Mouse (Mus musculus) heart, embryonic 11.5 days (tissue): ENCODE measurements around the gene Egfem1. TPM values are rescaled to one million over a fixed set of nuclear protein-coding genes. Genes with fewer than 3 reads are reported as not detected.

Source experiments
- ATAC-seq: fragments of 200-750 bp; cut with Nextera tagmentation; replicated peaks from 2 replicates; pipeline ENCODE4 v1.8.0; 2017; ENCODE audit warnings: moderate library complexity; ENCODE audit not compliant: insufficient number of reproducible peaks, low FRiP score, low TSS enrichment
- H3K27ac ChIP-seq: fragments of 300-500 bp; sonication (generic); 2 replicates; pipeline ENCODE4 v1.5.1; 2014; ENCODE audit warnings: mild to moderate bottlenecking, low read depth, low read length
- H3K27me3 ChIP-seq: fragments of 300-500 bp; sonication (generic); 2 replicates; pipeline ENCODE4 v1.6.1; 2014; ENCODE audit warnings: mild to moderate bottlenecking, low read length, mixed read lengths; ENCODE audit not compliant: control insufficient read depth, insufficient read depth
- H3K36me3 ChIP-seq: fragments of 300-500 bp; sonication (generic); 2 replicates; pipeline ENCODE4 v1.6.1; 2014; ENCODE audit warnings: mild to moderate bottlenecking, low read length, moderate library complexity, mixed read lengths; ENCODE audit not compliant: control insufficient read depth, insufficient read depth
- H3K4me1 ChIP-seq: fragments of 300-500 bp; sonication (generic); 2 replicates; pipeline ENCODE4 v1.6.1; 2014; ENCODE audit warnings: low read length; ENCODE audit not compliant: control insufficient read depth, insufficient read depth
- H3K4me2 ChIP-seq: fragments of 300-500 bp; sonication (generic); 2 replicates; pipeline ENCODE4 v1.6.1; 2014; ENCODE audit warnings: mild to moderate bottlenecking, moderate library complexity
- H3K4me3 ChIP-seq: fragments of 300-500 bp; sonication (generic); 2 replicates; pipeline ENCODE4 v1.5.1; 2014; ENCODE audit warnings: low read depth, low read length
- H3K9ac ChIP-seq: fragments of 300-500 bp; sonication (generic); 2 replicates; pipeline ENCODE4 v1.6.1; 2014; ENCODE audit warnings: mild to moderate bottlenecking, low read depth, low read length, moderate library complexity
- H3K9me3 ChIP-seq: fragments of 300-500 bp; sonication (generic); replicated peaks from 2 replicates; pipeline ENCODE4 v1.6.1; 2016; ENCODE audit warnings: low read length; ENCODE audit not compliant: control insufficient read depth
- WGBS: fragments of 180-500 bp; shearing (Covaris S2); extraction: QIAGEN DNeasy Blood & Tissue Kit; methylation state at CpG from one replicate; pipeline ENCODE4 v1.1.7; 2014; ENCODE audit not compliant: insufficient replicate concordance; 5-methylcytosine and 5-hydroxymethylcytosine counted together
- polyA plus RNA-seq: library from polyadenylated mRNA; unstranded; fragments of >200 nt; fragmentation: Nextera tagmentation; extraction: Ambion mirVana; gene quantifications from 2 replicates; pipeline ENCODE4 v1.2.1, GENCODE M21; 2014

Gene Egfem1
- polyA plus RNA-seq, 1 experiment from 2014 or later, result 0.11 TPM

GRCm38 (mm10) chr3:29071315-29071714 lies 10.5 kb upstream of the Egfem1 start:
- H3K4me1 ChIP-seq, result no peaks in the 10 kb centered on the region
- no peaks in the 10 kb centered on the region for H3K27me3 ChIP-seq
- H3K9me3 ChIP-seq, result no peaks in the 10 kb centered on the region
- WGBS, result 63% methylated on average over 4 of the region's 4 CpGs
- no peaks in the 10 kb centered on the region for H3K36me3 ChIP-seq
- no peak overlapping the region for H3K27ac ChIP-seq
- H3K4me3 ChIP-seq, result no peak overlapping the region
- H3K9ac ChIP-seq, result no peak overlapping the region
- H3K4me2 ChIP-seq, result no peak overlapping the region
- ATAC-seq, result no peak

GRCm38 (mm10) chr3:29081517-29081916 lies 306 bp upstream of the Egfem1 start:
- no peak for ATAC-seq
- 24% methylated on average over 13 of the region's 13 CpGs for WGBS

GRCm38 (mm10) chr3:29082296-29082995 lies 623 bp downstream of the Egfem1 start:
- Histone ChIP-seq H3K9me3 (no peaks in the 10 kb centered on the region), H3K4me3 (peak overlapping the region; percentile 50), H3K36me3 (no peaks in the 10 kb centered on the region), H3K27ac (no peak overlapping the region), H3K4me2 (peak overlapping the region; percentile 93), H3K27me3 (peaks cover 40% of the 10 kb centered on the region), H3K9ac (no peak overlapping the region), H3K4me1 (peaks cover 5% of the 10 kb centered on the region; the same call in 1 of the 2 replicates)
- ATAC-seq, result peak; percentile 69
- under 1% methylated on average over 52 of the region's 59 CpGs for WGBS

More at GRCm38 (mm10) chr3:29081517-29081916, 306 bp upstream of the Egfem1 start:
- peak overlapping the region; percentile 93 for H3K4me2 ChIP-seq
- H3K9ac ChIP-seq, result no peak overlapping the region
- H3K27me3 ChIP-seq, result peaks cover 40% of the 10 kb centered on the region
- H3K9me3 ChIP-seq, result no peaks in the 10 kb centered on the region
- no peak overlapping the region for H3K27ac ChIP-seq
- H3K4me3 ChIP-seq, result peak overlapping the region; percentile 50
- no peaks in the 10 kb centered on the region for H3K36me3 ChIP-seq
- H3K4me1 ChIP-seq, result peaks cover 5% of the 10 kb centered on the region; the same call in 1 of the 2 replicates

GRCm38 (mm10) chr3:29082996-29083350 lies 1.1 kb downstream of the Egfem1 start:
- H3K4me3 ChIP-seq, result peak overlapping the region; percentile 50
- H3K9me3 ChIP-seq, result no peaks in the 10 kb centered on the region
- no peak overlapping the region for H3K27ac ChIP-seq
- no peak overlapping the region for H3K9ac ChIP-seq
- H3K36me3 ChIP-seq, result no peaks in the 10 kb centered on the region
- H3K4me1 ChIP-seq, result peaks cover 5% of the 10 kb centered on the region; the same call in 1 of the 2 replicates
- WGBS, result 4% methylated on average over 12 of the region's 12 CpGs
- no peak for ATAC-seq
- H3K4me2 ChIP-seq, result peak overlapping the region; percentile 93
- H3K27me3 ChIP-seq, result peaks cover 40% of the 10 kb centered on the region

GRCm38 (mm10) chr3:29098467-29098866 lies 16.6 kb downstream of the Egfem1 start:
- WGBS, result 40% methylated on average over 2 of the region's 2 CpGs
- Histone ChIP-seq H3K4me3 (no peak overlapping the region), H3K4me1 (no peaks in the 10 kb centered on the region), H3K27ac (no peak overlapping the region), H3K9ac (no peak overlapping the region), H3K9me3 (no peaks in the 10 kb centered on the region), H3K27me3 (no peaks in the 10 kb centered on the region), H3K4me2 (no peak overlapping the region), H3K36me3 (no peaks in the 10 kb centered on the region)
- no peak for ATAC-seq

- Histone ChIP-seq H3K27ac (no peak overlapping the region), H3K4me1 (no peaks in the 10 kb centered on the region), H3K27me3 (no peaks in the 10 kb centered on the region), H3K36me3 (no peaks in the 10 kb centered on the region), H3K4me2 (no peak overlapping the region), H3K9ac (no peak overlapping the region), H3K4me3 (no peak overlapping the region), H3K9me3 (no peaks in the 10 kb centered on the region)
- ATAC-seq, result no peak
- WGBS, result 72% methylated on average over 3 of the region's 3 CpGs
Measured at GRCm38 (mm10) chr3:29106016-29106723, 24.3 kb downstream of the Egfem1 start.

- Histone ChIP-seq H3K4me1 (no peaks in the 10 kb centered on the region), H3K4me3 (no peak overlapping the region), H3K27me3 (no peaks in the 10 kb centered on the region), H3K27ac (no peak overlapping the region), H3K4me2 (no peak overlapping the region), H3K9ac (no peak overlapping the region), H3K36me3 (no peaks in the 10 kb centered on the region), H3K9me3 (no peaks in the 10 kb centered on the region)
- WGBS, result 68% methylated on average over 1 of the region's 1 CpGs
- ATAC-seq, result no peak
Measured at GRCm38 (mm10) chr3:29107134-29107533, 25.3 kb downstream of the Egfem1 start.

- H3K9ac ChIP-seq, result no peak overlapping the region
- 71% methylated on average over 2 of the region's 2 CpGs for WGBS
- H3K4me2 ChIP-seq, result no peak overlapping the region
- H3K4me3 ChIP-seq, result no peak overlapping the region
- H3K9me3 ChIP-seq, result no peaks in the 10 kb centered on the region
- no peaks in the 10 kb centered on the region for H3K4me1 ChIP-seq
- no peak for ATAC-seq
- H3K27ac ChIP-seq, result no peak overlapping the region
- no peaks in the 10 kb centered on the region for H3K36me3 ChIP-seq
- H3K27me3 ChIP-seq, result no peaks in the 10 kb centered on the region
Measured at GRCm38 (mm10) chr3:29110321-29110720, 28.5 kb downstream of the Egfem1 start.
